Mouse (Mus musculus) kidney, adult 9 months (tissue): Measurements from ENCODE around the gene Cdh1.
"Not testable (repeated sequence)": the region's sequence is repeated elsewhere in the genome, so short reads cannot be mapped to it uniquely, and the experiment has no call there.

Source experiments
- DNase-seq: peaks from one replicate; pipeline ENCODE4 v3.0.0; 2022

The Cdh1 gene

DNA sequence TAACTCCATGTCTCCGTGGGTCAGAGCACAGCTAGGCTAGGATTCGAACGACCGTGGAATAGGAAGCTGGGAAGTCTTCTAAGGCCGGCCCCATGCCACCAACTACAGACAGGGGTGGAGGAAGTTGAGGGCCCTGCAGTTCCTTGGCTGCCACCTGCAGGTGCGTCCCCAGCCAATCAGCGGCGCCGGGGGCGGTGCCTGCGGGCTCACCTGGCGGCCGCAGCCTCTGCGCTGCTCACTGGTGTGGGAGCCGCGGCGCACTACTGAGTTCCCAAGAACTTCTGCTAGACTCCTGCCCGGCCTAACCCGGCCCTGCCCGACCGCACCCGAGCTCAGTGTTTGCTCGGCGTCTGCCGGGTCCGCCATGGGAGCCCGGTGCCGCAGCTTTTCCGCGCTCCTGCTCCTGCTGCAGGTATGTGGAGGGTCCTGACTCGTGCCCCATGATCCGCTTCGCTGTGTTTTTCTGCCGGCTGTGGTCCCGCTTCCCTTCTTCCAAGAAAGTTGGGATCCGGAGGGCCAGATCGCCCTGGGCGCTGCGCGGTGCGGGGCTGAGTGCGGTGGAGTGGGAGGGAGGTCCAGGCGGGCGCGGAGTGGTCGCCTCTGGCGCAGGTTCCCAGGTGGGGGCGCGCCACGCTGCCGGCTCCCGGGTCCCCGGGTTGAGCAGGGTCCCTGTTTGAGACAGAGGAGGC, at the start of gene Cdh1:
TSS of gene Cdh1 (plus strand) at position 221 of the 689 bp plus-strand sequence.
- peak; percentile 97 for DNase-seq

DNA sequence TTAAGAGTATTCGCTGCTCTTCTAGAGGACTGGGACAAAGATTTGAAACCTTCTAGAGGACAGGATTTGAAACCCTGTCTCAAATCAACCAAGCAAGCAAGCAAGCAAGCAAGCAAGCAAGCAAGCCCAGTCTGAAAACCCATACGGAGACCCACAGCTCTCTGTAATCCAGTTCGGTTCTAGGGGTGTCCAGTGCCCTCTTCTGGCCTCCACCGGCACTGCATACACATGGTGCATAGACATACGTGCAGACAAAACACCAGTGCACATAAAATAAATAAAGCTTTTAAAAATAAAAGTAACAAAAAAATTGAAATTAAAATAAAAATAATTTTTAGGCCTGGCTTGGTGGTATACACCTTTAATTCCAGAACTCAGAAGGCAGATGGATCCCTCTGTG, 49.1 kb upstream of the Cdh1 start:
- DNase-seq, result no peak

DNA sequence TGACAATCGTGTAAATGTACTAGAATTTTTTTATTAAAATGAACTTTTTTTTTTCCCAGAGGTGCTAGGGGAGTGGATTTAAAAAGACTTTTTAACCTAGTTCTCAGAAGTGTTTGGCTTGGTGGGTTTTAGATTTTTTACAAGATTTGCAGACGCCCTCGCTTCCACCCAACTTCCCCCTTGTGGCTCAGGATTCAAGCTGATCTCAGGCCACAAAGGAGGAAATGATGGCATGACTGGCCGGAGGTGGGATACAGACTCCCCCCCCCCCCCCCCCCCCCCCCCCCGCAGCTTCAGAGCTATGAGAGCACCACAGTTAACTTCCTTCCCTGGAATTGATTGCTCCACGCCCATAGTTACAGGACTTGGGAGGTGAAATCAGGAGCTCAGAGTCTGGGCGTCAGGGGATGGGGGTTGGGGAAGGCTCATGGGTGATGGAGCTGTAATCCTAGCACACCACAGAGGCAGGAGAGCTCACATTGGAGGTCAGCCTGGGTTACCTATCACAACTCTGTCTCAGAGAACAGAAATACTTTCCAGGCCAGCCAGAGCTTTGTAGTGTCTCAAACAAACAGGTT, 47.0 kb upstream of the Cdh1 start:
- DNase-seq, result no peak

DNA sequence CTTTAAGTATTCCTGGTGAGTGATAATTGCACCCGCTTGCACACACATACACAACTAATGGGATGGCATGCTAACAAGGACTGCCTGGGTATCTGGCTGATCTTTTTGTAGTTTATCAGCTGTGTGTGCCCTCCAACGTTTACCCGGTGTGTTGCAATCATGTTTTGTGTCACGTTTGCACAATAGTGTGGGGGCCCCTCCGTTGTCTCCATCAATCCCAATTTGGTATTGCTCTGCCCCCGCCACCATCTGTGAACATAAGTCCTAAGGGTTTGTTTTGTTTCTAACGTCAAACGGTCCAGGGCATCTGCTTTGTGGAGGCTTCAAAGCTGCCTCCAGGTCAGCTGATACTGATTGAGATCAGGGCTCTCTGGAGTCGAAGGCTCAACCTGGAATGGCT, 43.3 kb upstream of the Cdh1 start:
- DNase-seq, result no peak

DNA sequence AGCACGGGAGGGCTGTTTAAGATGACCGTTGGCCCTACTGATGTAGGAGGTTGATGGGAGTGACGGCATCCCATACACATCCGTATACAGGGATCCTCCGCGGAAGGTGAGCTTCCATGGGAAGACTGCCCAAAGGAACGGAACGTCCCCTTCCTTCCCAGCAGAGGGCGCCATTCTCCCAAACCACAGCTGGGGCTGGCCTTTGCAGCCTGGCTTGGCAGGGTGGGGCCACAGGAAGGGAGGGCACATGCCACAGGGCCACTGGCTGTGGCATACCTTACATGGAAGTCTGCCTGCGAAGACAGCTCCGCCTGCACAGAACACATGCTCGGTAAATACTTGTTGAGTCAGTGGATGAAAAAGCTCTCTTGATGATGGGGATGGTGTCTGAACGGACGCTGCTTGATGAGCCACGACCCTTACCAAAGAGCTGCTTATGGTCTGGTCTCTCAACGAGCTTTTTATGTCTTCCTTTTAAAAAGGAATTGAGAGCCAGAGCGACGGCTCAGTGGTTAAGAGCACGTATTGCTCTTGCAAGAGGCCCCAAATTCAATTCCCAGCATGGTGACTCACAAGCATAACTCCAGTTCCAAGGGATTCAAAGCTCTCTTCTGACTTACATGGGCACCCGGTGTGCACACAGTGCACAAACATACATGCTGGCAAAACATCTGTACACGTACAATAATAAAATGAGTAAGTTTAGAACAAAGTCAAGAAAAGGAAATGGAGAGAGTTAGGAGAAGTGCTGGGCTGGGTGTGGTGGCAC, 41.9 kb upstream of the Cdh1 start:
- peak; percentile 85 for DNase-seq

DNA sequence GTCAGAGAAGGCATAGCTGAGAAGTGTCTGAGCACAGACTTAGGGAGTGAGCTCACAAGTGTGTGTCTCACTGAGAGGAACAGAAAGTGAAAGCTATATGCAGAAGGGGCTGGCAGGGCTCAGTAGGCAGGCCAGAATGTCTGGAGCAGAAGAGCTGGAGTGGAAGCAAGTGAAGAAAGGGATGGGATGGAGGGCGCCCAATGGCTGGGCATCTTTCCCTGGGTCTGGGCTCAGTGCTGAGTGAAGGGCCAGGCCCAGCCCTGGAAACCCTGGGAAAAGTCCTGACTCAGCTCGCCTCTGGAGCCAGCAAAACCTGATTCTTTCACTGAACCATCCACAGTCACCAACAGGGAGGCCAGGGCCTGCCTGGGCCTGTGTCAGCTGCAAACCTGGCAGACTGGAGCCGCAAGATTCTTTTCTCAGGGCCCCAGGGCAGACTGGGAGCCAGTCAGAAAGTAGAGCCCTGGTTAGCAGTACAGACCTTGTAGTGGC, 39.4 kb upstream of the Cdh1 start:
- DNase-seq, result peak; percentile 39

DNA sequence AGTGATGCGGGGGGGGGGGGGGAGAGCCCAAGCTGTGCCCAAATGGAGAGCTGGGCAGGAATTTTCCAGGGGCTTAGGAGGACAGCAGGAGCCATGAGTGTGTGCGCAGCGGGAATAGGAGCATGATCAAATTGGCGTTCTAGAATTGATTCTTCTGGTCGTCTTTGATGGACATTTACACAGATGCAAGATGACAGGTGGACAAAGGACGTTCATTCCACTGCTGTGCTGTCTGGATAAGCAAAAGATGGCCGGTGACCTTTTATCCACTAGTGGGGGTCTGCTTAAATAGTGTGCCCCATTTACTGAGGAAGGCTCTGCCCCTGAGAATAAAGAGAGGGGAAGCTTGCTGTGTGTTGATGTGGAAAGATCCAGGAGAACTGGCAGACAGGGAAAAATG, 34.1 kb upstream of the Cdh1 start:
- no peak for DNase-seq

DNA sequence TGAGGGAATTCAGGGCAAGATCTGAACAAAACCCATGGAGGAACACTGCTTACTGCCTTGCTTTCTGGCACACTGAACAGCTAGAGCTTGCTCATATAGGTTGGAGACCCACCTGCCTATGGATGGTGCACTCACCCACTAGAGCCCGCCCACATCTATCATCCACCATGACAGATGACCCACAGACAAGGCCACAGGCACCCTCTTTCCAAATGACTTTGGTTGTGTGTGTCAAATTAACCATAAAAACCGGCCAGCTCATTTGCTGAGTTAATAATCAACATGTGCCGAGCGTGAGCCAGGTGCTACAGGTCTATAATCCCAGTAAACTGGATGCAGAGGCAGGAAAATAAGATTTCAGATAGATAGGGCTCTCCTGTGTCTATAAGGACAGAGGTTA, 32.8 kb upstream of the Cdh1 start:
- DNase-seq, result peak; percentile 83

DNA sequence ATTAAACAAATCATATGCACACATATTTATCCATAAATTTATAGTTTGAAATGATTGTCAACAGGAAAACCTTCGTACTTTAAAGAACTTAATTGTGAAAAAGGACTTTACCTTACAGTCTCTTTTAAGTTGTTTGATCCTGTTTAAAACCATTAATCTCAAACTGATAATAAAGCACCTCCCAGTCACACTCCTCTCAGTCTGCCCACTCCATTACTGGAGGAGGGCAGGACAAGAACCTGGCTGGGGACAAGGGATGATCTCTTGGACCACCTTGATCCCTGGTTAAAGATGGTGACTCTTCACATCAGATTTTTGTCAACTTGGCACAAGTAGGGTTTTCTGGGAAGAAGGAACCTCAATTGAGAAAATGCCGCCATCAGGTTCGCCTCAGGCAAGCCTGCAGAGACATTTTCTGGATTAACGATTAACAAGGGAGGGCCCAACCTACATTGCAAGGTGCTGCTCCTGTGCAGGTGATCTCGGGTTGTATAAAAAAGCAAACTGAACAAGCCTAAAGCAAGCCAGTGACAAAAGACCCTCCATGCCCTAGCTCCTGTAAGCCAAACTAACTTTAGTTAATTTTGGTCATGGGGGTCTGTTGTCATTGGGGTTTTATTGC, 31.5 kb upstream of the Cdh1 start:
- DNase-seq, result peak; percentile 65

DNA sequence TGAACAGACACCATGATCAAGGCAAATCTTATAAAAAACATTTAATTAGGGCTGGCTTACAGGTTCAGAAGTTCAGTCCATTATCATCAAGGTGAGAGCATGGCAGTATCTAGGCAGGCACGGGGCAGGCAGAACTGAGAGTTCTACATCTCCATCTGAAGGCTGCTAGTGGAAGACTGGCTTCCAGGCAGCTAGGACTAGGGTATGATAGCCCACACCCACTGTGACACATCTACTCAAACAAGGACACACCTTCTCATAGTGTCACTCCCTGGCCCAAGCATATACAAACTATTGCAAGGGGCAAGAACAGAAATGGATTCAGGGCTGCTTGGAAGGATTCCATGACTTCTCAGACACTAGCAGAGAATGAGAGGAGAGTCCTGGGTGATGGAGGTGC, 31.0 kb upstream of the Cdh1 start:
- not testable (repeated sequence) for DNase-seq

DNA sequence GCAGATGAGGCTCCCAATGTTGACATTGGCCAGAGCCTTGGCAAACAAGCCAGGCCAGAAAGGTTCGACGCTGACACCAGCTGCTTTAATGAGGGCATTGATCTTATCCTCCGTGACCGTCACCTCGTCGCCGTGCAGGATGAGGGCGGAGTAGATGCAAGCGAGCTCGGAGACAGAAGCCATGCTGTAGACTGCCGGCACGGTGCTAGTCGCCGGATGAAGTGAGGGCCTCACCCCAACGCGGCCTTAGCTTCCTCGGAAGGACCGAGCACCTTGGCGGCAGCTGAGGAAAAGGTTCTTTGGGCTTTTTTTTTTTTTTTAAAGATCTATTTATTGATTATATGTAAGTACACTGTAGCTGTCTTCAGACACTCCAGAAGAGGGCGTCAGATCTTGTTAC, 30.0 kb upstream of the Cdh1 start, which contains the start of gene Gm10073:
TSS of gene Gm10073 (minus strand) at position 294 of the 400 bp plus-strand sequence.
- not testable (repeated sequence) for DNase-seq

DNA sequence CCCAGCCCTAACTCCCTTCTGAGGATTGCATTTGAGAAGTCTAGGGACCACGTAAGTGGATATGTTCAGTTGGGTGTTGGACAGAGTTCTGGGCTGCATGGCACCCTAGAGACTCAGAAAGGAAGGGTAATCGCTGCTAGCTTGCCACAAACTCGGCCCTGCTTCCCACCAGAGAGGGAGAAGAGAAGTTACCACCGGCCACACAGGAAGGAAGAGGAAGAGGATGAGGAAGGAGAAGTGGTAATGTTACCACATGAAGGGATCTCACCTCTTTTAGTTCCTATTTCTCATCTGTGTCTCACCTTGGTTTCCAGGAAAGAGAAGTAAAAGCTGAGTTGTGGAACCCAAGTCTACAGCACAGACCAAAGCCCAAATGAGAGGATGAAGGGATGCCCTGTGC, 28.9 kb upstream of the Cdh1 start:
- no peak for DNase-seq

DNA sequence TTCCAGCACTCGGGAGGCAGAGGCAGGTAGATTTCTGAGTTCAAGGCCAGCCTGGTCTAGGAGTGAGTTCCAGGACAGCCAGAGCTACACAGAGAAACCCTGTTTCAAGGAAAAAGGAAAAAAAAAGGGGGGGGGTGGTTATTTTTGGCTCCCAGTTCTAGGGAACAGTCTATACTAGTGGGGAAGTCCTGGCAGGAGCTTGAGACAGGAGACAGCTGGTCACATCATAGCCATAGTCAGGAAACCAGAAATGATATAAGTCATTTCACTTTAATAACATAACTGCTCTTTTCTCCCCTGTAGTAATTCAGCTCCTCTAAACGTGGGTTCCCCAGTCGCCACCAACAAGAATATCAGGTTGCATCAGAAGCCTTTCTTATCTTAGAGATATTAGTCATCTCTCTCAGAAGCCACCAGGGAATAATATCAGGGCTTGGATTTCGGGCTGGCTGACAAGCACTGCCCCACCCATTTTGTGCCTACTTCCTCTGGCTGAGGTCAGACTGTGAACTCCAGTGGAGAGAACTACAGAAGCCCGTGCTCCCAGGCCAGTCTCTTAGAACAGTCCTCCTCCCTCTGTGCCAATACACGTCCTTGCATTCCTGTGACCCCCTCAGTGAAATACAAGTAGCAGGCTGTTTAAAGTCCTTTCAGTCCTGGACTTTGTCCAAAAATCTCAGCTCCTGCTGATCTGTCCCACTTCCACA, 26.1 kb upstream of the Cdh1 start:
- peak; percentile 69 for DNase-seq

DNA sequence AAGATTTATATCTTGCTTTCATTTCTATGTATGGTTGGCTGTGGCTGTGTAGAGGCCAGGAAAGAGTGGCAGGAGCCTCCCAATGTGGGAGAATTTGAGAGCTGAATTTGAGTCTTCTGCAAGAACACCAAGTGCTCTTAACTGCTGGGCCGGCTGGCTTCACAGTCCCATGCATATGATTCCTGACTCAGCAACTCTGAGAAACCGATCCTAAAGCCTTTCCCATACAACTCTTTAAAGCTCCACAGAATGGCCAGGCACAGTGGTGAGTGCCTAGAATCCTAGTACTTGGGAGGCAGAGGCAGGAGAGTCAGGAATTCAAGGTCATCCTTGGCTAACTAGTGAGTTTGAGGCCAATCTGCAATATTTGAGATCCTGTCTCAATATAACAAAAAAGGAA, 23.6 kb upstream of the Cdh1 start:
- no peak for DNase-seq

DNA sequence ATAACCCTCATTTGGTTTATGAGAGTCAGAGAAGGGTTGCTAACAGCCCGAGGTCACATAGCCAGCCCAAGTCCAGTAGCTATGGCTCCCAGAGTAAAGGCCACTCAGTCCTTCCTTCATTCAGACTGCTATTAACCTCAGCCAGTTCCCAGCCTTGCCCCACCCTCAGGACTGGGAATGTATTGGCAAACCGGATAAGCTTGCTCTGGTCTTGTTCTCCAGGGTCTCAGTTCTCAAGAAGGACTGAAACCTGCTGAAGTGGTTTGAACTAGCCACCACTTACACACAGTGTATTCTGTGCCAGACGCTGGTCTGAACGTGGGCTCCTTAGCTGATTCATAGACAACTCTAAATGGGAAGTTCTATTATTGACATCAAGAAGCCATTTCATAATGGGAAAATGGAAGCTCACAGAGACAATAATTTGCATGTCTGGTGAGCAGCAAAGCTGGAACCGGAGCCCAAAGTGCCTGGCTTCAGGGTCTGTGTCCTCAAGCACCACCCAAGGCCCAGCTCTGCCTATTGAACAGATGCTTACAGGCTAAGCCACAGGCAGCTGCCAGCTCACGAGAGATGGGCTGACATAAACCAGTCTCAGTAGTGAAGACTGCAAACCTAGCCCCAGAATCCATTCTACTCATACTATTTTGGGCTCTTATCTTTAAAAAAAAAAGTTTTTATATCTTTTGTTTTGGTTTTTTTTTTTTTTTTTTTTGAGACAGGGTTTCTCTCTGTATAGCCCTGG, 21.6 kb upstream of the Cdh1 start:
- peak; percentile 47 for DNase-seq

DNA sequence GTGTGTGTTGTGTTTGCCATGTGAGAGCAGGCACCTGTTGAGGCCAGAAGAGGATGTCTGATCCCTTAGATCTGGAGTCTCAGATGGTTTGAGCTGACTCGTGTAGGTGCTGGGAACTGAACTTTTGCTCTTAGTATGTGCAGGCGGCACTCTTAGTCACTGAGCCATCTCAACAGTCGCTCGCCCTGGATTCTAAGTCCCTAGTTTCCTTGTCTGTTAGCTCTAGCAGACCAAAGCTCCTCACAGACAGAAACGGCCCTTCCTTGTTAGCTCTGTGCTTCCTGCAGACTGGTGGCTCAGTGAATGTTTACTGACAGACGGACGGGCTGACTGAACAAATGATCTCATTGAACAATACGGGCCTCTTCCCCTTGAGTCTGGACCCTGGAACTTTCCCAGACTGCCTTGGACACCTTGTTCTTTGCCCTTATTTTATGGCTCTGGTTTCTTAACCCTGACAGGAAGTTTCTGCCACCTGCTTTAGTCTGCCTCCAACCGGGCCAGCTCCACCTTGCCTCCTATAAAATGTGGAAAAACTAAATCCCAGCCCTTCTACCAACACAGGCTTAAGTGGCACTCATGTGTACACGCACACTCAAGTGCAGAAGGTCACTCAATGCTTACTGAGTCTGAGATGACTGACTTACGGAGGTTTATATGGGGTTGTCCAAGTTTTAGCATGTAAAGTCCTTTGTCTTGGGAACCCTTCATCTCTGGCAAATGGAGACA, 18.0 kb upstream of the Cdh1 start:
- peak; percentile 71 for DNase-seq

DNA sequence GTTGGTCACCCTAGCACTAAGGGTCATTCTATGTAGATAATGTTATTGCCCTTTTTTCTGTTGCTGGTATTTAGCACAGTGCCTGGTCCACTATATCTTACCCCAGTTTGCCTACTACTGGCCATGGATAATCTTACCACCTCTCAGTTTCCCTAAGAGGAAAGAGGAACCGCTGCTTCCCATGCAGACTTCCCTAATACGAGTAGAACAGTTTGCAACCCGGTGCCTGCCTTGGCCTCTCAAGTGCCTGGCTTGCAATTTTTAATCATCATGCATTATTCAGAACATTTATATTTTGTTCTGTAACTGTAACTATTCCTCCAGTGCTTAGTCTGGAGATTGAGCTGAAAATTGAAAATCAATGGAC, 17.5 kb upstream of the Cdh1 start:
- DNase-seq, result no peak

DNA sequence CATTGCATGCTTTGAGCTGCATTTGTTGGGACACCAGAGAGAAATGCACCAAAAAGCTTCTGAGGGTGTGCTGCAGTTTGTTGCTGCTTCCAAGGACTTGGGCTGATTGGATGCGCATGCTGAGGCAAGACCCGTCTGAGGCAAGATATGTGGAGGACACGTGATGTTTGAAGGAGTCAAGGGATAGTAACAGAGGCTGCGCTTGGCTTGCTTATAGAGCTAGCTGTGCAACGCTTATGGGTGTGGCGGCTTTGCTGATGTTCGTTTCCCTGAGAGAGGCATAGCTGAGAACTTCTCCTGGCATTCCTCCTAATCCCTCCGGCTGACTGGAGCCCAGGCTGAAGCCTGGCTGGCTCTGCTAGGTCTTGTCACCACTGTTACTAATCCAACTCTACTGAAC, 16.3 kb upstream of the Cdh1 start:
- DNase-seq, result no peak

DNA sequence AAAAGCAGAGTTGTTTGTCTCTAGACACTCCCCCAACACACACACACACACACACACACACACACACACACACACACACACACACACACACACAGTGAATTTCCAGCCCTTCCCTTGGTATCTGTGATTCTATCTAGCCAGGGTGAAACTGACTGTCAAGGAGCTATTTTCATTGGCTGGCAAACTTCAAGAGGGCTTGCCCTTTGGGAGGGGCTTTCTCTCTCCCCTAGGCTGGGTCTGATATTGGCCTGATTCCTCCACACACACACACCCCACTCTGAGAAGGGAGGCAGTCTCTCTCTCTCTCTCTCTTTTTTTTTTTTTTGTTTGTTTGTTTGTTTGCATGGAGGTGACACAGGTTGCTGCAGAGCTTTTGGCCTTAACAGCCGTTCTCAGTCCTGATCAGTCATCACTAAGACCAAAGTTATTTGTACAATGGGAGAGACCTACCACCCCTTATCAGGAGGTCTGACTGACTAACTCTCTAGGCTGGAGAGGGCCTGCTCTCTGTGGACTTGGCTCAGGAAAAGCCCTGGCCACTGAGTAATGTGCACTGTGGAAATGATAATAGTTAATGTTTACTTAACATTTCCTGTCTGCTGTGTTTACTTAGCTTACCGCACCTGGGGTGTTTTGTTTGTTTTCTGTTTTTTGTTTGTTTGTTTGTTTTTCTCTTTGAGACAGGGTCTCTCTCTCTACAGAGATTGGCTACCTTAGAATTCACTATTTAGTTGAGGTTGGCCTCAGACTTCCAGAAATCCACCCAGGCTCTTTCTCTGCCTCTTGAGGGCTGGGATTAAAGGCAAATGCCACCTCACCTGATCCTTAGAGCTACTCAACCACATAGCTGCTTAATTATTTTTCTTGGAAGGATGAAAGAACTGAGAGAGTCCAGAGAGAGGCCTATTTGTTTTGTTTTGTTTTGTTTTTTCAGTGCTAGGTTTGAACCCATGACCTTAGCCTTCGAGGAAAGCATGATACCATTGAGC, 14.4 kb upstream of the Cdh1 start:
- DNase-seq, result peak; percentile 70

DNA sequence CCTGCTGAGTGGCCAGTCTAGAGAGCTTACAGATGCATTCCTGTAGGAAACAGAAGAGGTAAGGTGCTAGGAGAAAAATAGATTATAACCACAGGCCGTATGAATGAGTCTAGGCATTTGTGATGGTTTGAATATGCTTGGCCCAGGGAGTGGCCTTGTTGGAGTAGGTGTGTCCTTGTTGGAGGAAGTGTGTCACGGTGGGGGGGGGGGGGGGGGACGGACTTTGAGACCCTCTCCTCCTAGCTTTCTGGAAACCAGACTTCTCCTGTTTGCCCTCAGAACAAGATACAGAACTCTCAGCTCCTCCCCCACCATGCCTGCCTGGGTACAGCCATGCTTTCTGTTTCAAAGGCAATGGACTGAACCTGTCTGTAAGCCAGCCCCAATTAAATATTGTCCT, 10.7 kb upstream of the Cdh1 start:
- no peak for DNase-seq
